Mouse (Mus musculus) intestine, embryonic 14.5 days (tissue): Measurements from ENCODE around the gene Ascl5. TPM values are rescaled to one million over a fixed set of nuclear protein-coding genes. Genes with fewer than 3 reads are reported as not detected.
A peak's percentile ranks its signal among the peaks of the same experiment; 100 is the strongest.

Experiments
- ATAC-seq: fragments of 200-750 bp; cut with Nextera tagmentation; replicated peaks from 2 replicates; pipeline ENCODE4 v1.8.0; 2017; ENCODE audit warnings: low read depth, moderate number of reproducible peaks, moderate TSS enrichment, moderate library complexity; ENCODE audit not compliant: low FRiP score, low TSS enrichment
- DNase-seq: peaks from one replicate; pipeline ENCODE4 v3.0.0-alpha.2; 2018; ENCODE audit warnings: low spot score
- H3K27ac ChIP-seq: fragments of 300-500 bp; sonication (generic); 2 replicates; pipeline ENCODE4 v1.5.1; 2014; ENCODE audit warnings: low read depth, mild to moderate bottlenecking, control low read depth
- H3K27me3 ChIP-seq: fragments of 300-500 bp; sonication (generic); replicated peaks from 2 replicates; pipeline ENCODE4 v1.6.1; 2014; ENCODE audit warnings: low read length, control low read depth; ENCODE audit not compliant: control insufficient read depth, insufficient read depth
- H3K36me3 ChIP-seq: fragments of 300-500 bp; sonication (generic); 2 replicates; pipeline ENCODE4 v1.6.1; 2014; ENCODE audit warnings: low read length, control low read depth; ENCODE audit not compliant: control insufficient read depth, insufficient read depth
- H3K4me1 ChIP-seq: fragments of 300-500 bp; sonication (generic); replicated peaks from 2 replicates; pipeline ENCODE4 v1.6.1; 2014; ENCODE audit warnings: low read length, control low read depth, mixed read lengths; ENCODE audit not compliant: control insufficient read depth, insufficient read depth
- H3K4me2 ChIP-seq: fragments of 300-500 bp; sonication (generic); 2 replicates; pipeline ENCODE4 v1.6.1; 2014; ENCODE audit warnings: low read length
- H3K4me3 ChIP-seq: fragments of 300-500 bp; sonication (generic); 2 replicates; pipeline ENCODE4 v1.5.1; 2014; ENCODE audit warnings: low read depth, low read length, control low read depth, mixed read lengths
- H3K9ac ChIP-seq: fragments of 300-500 bp; sonication (generic); 2 replicates; pipeline ENCODE4 v1.6.1; 2014; ENCODE audit warnings: mild to moderate bottlenecking, low read length
- H3K9me3 ChIP-seq: fragments of 300-500 bp; sonication (generic); 2 replicates; pipeline ENCODE4 v1.6.1; 2016; ENCODE audit warnings: low read length, control low read depth; ENCODE audit not compliant: control insufficient read depth
- WGBS: fragments of 180-500 bp; shearing (Covaris S2); extraction: QIAGEN DNeasy Blood & Tissue Kit; methylation state at CpG from one replicate; pipeline ENCODE4 v1.1.7; 2014; 5-methylcytosine and 5-hydroxymethylcytosine counted together
- polyA plus RNA-seq: library from polyadenylated mRNA; unstranded; fragments of >200 nt; fragmentation: Nextera tagmentation; extraction: Ambion mirVana; gene quantifications from 2 replicates; pipeline ENCODE4 v1.2.1, GENCODE M21; 2014

Ascl5 gene
- polyA plus RNA-seq, 1 experiment from 2014 or later, result 0.35 TPM

GRCm38 (mm10) chr1:136058594-136058993 lies 8.0 kb downstream of the Ascl5 start:
- H3K4me1 ChIP-seq, result no peaks in the 10 kb centered on the region
- 36% methylated on average over 3 of the region's 3 CpGs for whole genome bisulfite sequencing
- no peak overlapping the region for H3K9ac ChIP-seq
- ATAC-seq (no peak), DNase-seq (no peak)
- no peak overlapping the region for H3K27ac ChIP-seq
- no peaks in the 10 kb centered on the region for H3K9me3 ChIP-seq
- no peaks in the 10 kb centered on the region for H3K27me3 ChIP-seq
- H3K4me2 ChIP-seq, result no peak overlapping the region
- no peaks in the 10 kb centered on the region for H3K36me3 ChIP-seq
- H3K4me3 ChIP-seq, result no peak overlapping the region

GRCm38 (mm10) chr1:136061041-136061789 lies 10.6 kb downstream of the Ascl5 start:
- no peak overlapping the region for H3K4me2 ChIP-seq
- H3K9me3 ChIP-seq, result no peaks in the 10 kb centered on the region
- no peak overlapping the region for H3K9ac ChIP-seq
- H3K27me3 ChIP-seq, result no peaks in the 10 kb centered on the region
- H3K4me1 ChIP-seq, result no peaks in the 10 kb centered on the region
- ATAC-seq, result no peak
- no peak overlapping the region for H3K4me3 ChIP-seq
- H3K36me3 ChIP-seq, result no peaks in the 10 kb centered on the region
- WGBS, result 55% methylated on average over 9 of the region's 9 CpGs
- no peak overlapping the region for H3K27ac ChIP-seq
- no peak for DNase-seq

- H3K27ac ChIP-seq, result no peak overlapping the region
- no peaks in the 10 kb centered on the region for H3K9me3 ChIP-seq
- ATAC-seq (no peak), DNase-seq (no peak)
- no peaks in the 10 kb centered on the region for H3K36me3 ChIP-seq
- H3K9ac ChIP-seq, result no peak overlapping the region
- H3K27me3 ChIP-seq, result no peaks in the 10 kb centered on the region
- WGBS, result 92% methylated on average over 7 of the region's 7 CpGs
- no peaks in the 10 kb centered on the region for H3K4me1 ChIP-seq
- no peak overlapping the region for H3K4me2 ChIP-seq
- no peak overlapping the region for H3K4me3 ChIP-seq
Observed at GRCm38 (mm10) chr1:136061790-136062141, 11.2 kb downstream of the Ascl5 start.

DNA sequence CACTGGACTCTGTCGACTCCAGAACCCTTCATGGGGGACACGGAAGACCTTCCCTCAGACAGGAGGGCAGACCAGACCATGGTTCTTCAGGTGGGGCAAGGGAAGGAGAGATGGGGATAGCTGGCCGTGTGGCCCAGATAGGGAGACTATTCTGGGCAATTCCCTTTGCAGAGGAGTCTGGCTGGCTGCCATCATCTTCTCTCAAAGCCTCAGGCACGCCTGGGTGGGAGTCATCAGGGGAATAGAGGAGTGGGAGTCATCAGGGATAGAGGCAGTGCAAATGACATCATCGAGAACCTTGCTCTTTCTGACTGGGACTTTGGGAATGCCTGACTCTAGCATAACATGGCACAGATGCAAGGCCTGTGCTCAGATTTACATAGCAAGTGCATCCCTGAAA lies 13.4 kb downstream of the Ascl5 start:
- H3K36me3 ChIP-seq, result no peaks in the 10 kb centered on the region
- no peak for ATAC-seq
- no peak overlapping the region for H3K9ac ChIP-seq
- no peak overlapping the region for H3K4me3 ChIP-seq
- no peak overlapping the region for H3K27ac ChIP-seq
- H3K4me1 ChIP-seq, result no peaks in the 10 kb centered on the region
- H3K4me2 ChIP-seq, result no peak overlapping the region
- H3K9me3 ChIP-seq, result no peaks in the 10 kb centered on the region
- no peak for DNase-seq
- no peaks in the 10 kb centered on the region for H3K27me3 ChIP-seq
- 65% methylated on average over 5 of the region's 5 CpGs for WGBS

- Histone ChIP-seq H3K9ac (no peak overlapping the region), H3K4me2 (no peak overlapping the region), H3K4me3 (no peak overlapping the region), H3K9me3 (no peaks in the 10 kb centered on the region), H3K27me3 (no peaks in the 10 kb centered on the region), H3K4me1 (no peaks in the 10 kb centered on the region), H3K27ac (no peak overlapping the region), H3K36me3 (no peaks in the 10 kb centered on the region)
- DNase-seq, result no peak
- no peak for ATAC-seq
- WGBS, result 67% methylated on average over 1 of the region's 1 CpGs
Observed at GRCm38 (mm10) chr1:136066621-136067020, 16.0 kb downstream of the Ascl5 start.

GRCm38 (mm10) chr1:136067579-136067978 lies 17.0 kb downstream of the Ascl5 start:
- Histone ChIP-seq H3K27me3 (no peaks in the 10 kb centered on the region), H3K36me3 (no peaks in the 10 kb centered on the region), H3K9me3 (no peaks in the 10 kb centered on the region), H3K27ac (no peak overlapping the region), H3K9ac (no peak overlapping the region), H3K4me1 (no peaks in the 10 kb centered on the region), H3K4me2 (no peak overlapping the region), H3K4me3 (no peak overlapping the region)
- no peak for ATAC-seq
- 81% methylated on average over 3 of the region's 3 CpGs for WGBS
- no peak for DNase-seq

DNA sequence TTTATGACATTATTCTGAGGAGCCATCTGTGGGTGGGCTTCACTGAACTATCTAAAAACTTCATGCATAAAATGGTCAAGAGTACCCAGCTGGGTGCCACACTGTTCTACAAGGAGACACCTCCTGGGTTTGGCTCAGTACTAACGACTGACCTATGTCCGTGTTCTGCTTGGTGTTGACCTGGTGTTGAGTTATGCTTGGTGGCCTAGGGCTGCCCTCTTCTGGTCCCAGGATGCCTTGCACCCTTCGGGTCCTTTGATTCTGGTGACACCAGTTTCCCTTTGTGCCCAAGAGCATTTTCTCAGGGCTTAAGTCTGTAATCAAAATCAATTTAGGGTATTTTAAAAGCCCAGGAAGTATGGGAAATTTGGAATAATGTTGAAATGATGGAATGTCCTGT lies 25.5 kb downstream of the Ascl5 start:
- Histone ChIP-seq H3K27ac (no peak overlapping the region), H3K4me1 (no peaks in the 10 kb centered on the region), H3K27me3 (no peaks in the 10 kb centered on the region), H3K9ac (no peak overlapping the region), H3K4me3 (no peak overlapping the region), H3K4me2 (no peak overlapping the region), H3K9me3 (no peaks in the 10 kb centered on the region), H3K36me3 (no peaks in the 10 kb centered on the region)
- ATAC-seq (no peak), DNase-seq (peak; percentile 65)
- 8% methylated on average over 3 of the region's 3 CpGs for WGBS

DNA sequence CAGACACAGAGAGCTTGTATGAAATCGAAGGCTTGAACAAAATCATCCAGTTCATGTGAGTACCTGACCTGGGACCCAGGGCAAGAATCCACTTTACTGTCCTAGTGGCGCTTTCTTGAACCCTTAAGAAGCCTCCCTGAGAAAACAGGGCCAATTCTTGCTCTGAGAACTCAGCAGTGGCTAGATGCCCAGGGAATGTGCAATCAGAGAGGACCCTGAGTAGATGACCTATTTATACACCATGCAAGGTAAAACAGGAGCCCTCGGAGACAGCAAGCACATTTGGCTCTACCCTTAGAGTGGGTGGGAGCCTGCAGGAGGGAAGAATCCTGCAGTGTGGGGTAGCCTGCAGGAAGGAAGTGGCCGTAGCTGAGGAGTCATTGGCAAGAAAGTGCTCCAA lies 27.1 kb downstream of the Ascl5 start:
- H3K9ac ChIP-seq, result no peak overlapping the region
- no peak overlapping the region for H3K4me3 ChIP-seq

GRCm38 (mm10) chr1:136081161-136081560 lies 30.6 kb downstream of the Ascl5 start:
- no peaks in the 10 kb centered on the region for H3K36me3 ChIP-seq
- no peak for DNase-seq

More for the DNA sequence above, 27.1 kb downstream of the Ascl5 start:
- ATAC-seq (no peak), DNase-seq (no peak)
- Histone ChIP-seq H3K4me2 (no peak overlapping the region), H3K27me3 (no peaks in the 10 kb centered on the region), H3K4me1 (no peaks in the 10 kb centered on the region), H3K36me3 (no peaks in the 10 kb centered on the region), H3K9me3 (0 out of 2 replicates have a peak, but pooled peaks cover 5% of the 10 kb centered on the region), H3K27ac (no peak overlapping the region)
- 73% methylated on average over 4 of the region's 4 CpGs for WGBS

More at GRCm38 (mm10) chr1:136081161-136081560, 30.6 kb downstream of the Ascl5 start:
- H3K27ac ChIP-seq, result no peak overlapping the region
- no peaks in the 10 kb centered on the region for H3K27me3 ChIP-seq
- H3K4me2 ChIP-seq, result no peak overlapping the region
- 88% methylated on average over 1 of the region's 1 CpGs for WGBS
- no peak overlapping the region for H3K9ac ChIP-seq
- ATAC-seq, result 0 out of 2 replicates have a peak, but pooled peaks have one; percentile 47
- H3K9me3 ChIP-seq, result 0 out of 2 replicates have a peak, but pooled peaks cover 5% of the 10 kb centered on the region
- H3K4me3 ChIP-seq, result no peak overlapping the region
- H3K4me1 ChIP-seq, result no peaks in the 10 kb centered on the region
